Mouse (Mus musculus) frontal cortex, postnatal 14 days (tissue): ENCODE results near the gene Mlf1.

Experiments
- DNase-seq, 2 experiments: peaks; one replicate each; pipeline ENCODE4 v3.0.0; 2022; ENCODE audit warnings: low spot score in 2 of 2

Gene Mlf1

DNA sequence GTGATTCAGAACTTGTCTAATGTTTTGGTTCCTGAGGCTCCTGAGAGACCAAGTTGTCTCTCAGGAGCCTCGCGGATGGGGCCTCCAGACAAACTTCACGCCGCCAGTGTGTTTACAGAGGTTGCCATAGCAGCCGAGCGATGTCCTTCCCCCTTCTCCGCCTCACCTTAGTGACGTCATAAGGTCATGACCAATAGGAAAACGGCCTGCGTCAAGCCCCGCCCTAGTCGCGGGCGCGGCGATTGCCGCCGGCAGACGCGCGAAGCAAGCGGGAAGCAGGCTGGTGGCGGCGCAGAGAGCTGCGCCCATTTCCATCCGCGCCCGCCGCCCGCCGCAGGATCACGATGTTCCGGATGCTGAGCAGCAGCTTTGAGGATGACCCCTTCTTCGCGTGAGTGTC, at the start of gene Mlf1:
Gene Mlf1, plus strand, starts transcription at position 226 of the 400 bp plus-strand sequence.
- DNase-seq = peak; percentile 86 to 91

DNA sequence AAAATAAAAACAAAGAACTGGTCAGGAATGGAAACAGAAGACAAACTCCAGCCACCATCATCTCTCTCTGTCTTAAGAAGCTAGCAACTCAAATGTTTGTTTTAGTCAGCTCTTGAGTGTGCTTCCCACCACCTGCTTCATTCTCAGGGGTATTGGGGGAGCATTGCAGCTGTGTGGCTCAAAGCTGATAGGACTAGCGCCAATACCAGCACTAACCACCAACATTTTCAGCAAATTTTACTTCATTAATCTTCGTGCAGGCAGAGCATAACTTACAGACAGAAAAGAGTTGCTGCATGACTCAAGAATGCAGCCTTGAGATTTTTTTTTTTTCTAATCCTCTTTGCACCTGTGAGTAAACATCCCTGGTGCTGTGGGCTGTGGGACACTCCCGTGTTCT, 34.3 kb upstream of the Mlf1 start:
- DNase-seq = no peak

DNA sequence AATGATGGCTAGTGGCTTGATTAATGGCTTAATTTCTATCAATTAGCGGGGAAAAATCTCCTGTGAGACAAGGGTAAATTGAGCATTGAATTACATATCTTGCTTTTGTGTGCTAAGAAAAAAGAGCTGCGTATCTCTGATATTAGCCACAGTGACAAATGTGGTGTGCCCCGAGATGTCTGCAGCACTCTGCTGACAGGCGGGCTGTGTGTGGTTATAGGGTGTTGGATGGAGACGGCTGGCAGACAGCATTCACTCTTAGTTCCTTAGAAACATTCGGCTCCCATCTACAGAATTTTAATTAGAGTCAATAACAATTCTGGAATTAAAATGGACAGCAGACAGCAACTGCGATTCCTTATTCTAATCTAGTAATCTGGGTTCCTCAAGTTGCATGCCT, 33.0 kb upstream of the Mlf1 start:
- DNase-seq = no peak

DNA sequence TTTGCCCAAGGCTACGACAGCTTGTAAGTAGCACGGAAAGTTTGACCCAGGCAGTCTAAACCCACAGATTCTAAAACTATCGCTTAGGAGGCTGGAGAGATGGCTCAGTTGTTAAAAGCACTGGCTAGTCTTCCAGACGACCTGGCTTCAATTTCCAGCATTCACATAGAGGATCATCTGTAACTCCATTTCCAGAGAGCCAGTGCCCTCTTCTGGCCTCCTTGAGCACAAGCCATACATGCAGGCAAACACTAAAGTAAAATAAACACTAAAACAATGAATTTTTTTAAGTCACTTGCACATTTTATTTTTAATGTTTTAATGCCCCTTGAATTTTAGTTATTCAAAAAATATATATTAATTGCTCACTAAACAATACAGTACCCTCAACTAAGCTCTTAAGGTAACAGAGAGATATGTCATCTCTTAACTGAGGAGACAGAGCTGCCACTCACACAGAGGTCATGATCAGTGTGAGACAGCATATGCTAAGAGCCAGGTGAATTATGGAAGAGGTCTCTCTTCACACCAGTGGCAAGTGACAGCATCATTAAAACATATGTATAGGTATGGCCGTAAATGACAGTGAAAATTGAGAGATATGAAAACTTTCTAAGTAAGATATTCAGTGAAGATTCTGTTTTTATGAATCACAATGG, 30.8 kb upstream of the Mlf1 start:
- no peak for DNase-seq

DNA sequence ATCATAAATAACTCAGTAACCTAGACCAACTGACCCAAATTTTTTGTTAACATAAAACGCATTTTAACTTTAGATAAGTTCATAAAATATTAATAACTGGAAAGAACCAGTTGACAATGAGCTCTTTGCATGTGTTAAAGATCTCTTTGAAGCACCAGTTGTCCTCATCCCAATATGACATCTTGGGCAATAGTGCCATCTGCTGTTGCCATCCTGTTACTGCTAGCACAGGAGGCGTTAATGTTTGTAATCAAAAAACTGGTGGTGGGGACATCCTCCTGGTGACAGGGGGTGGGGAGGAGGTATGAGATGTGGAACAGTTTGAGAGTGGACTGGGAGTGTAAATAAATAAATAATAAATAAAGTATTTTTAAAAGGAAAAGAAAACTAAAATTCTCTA, 29.3 kb upstream of the Mlf1 start:
- DNase-seq = peak; percentile 24 to 58

DNA sequence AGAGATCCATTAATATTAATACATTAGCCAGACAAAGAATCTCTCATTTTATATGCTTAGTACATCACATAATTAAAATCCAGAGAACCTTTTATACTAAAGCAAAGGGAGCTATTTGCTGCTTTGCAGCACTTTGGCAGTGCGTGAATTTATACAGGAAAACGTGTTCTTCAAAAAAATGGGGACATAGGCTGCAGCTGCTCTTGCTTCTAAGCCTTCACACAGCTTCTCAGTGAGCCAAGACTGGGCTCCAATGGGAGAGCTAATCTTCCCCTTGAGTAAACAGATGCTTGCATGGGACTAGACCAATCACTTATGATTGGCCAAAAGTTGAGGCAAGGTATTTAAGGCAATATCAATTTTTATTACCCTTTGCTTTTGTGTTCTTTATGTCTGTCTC, 27.2 kb upstream of the Mlf1 start:
- DNase-seq = no peak

DNA sequence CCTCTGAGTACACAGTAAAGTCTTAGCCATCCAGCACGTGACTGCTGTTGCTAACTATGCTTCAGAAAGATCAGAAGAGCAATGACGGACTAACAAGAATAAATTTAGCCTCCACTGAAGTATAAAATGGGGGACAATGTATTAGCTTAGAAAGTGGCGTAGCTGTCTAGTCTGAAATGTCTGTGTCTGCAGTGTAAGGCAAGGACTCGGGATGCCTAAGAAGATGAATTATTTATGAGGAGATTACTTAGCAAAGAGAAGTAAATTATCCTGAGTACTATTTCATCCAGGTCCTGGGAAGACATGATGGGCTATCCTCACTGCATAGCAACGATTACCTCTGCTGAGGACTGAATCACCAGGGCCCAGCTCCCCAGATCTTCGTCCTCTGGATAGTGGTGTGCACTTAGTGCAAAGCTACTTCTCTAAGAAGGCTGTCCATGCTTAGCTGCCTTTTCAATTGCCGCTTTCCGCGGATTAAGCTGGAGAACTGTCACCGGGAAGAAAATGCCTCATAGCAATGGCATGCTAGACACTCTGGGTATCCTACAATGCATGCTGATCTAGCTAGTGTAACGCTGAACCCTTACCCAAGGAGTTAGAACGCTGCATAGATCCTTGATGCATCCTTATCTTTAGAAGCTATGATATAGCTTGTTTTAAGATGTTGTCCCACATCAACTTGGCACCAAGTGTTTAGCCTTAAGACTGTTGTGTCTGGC, 22.3 kb upstream of the Mlf1 start:
- DNase-seq = no peak

DNA sequence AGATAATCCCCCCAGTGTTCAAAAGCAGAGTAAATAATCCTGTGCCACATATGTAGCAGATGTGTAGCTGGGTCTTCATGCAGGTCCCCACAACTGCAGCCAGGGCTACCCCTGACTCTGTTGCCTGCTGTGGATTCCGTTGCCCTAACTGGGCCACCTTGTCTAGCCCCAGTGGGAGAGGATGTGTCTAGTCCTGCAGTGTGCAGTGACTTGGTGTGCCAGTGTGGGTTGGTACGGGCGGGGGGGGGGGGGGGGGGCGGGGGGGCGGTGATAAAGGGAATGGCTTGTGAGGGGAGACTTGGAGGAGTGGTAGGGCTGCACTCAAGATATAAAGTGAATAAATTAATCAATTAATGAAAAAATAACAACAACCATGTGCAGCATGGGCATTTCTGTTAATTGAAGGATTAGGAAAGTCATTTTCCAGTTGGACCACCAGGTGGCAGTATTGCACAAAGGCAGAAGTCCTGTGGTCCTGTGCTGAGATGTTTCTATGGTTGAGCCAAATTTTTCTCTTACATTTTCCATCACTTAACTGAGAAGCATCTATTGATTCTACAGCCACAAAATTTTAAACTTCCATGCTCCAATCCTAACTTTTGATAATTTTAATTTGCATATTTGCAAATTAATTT, 21.7 kb upstream of the Mlf1 start:
- DNase-seq = peak in 1 of 2 experiments; percentile 38

DNA sequence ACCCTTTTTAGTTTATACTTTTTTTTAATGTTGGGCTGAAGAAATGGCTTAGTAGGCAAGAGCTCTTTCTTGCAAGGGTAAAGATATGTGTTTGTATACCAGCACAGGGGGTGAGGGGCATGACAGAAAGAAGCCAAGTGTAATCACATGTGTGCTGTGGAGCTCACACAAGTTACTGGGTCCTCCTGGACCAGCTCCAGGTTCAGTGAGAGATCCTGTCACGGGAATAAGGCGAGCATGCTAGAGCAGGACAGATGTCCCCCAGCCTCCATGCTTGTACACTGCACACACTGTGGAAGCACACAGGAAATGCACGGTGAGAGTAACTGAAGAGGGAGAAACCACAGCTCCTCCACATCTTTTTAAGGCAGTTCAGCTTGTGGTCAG, 21.1 kb upstream of the Mlf1 start:
- no peak for DNase-seq

DNA sequence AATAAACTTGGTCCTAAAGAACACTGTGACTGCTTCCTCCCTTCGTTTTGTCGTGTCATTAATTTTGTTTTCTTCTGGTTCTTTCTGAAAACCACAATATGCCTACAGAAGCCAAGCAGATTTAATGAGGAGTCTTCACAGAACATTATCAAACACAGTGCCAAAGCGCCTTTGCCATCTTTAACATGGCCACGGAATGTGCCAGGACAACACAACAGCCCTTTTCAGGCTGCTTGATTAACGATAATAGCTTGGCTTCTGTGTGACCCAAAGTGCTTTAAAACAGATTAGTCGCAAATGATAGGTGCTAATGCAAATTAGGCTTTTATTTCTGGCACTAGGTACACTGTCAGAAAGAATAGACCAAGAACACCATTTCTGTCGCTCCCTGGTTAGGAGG, 15.5 kb upstream of the Mlf1 start:
- no peak for DNase-seq

DNA sequence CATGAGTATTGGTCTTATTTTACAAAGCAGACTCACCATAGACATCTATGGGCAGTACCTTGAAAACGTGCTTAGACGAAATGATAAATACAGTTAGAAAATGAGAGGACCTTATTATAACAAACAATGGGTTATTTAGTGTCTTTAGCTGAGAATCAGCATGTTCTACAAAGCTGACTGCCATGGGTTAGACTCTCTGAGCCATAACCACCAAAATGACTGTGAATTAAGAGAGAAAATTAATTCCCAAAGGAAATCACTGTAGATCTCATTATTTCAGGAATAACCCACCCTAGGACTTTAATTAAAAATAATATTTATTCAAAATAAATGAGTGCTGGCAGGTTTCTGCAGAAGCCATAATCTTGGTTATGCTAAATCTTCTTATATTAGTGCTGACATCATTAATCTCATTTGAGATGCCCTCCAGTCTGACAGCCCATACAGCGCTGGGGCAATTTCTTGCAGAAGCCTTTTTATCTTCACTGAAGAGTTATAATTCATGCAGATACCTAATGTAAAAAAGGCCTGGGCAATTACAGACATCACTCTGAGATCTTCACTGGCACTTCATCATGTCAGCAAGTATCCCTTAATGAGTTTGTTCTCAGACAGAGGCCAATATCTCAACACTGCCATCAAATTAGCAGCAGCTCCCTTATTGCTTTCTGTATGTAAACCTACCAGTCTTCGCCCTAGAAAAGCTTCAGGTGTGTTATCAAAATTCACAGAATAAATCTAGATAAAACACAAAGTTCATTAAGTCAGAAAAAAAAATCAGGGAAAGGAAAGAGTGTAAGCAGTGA, 7.6 kb upstream of the Mlf1 start:
- no peak for DNase-seq

DNA sequence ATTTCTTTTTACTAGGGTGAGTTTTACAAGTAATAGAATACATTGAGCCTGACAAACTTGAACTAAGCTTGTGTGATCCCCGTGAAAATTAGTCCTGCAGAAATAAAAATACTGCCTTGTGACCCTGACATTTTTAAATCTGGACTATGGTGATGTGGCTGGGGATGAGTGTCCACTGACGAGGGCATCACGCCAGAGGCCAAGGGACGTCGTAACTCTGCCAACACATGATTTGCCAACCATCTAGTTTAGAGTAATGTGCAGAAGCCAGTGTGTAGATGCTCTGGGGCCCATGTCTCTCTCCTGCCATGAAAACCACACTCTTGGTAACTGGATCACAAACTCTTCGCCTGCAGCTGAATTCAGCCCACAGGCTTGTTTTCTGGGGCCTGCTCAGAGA, 6.4 kb upstream of the Mlf1 start:
- DNase-seq = no peak

DNA sequence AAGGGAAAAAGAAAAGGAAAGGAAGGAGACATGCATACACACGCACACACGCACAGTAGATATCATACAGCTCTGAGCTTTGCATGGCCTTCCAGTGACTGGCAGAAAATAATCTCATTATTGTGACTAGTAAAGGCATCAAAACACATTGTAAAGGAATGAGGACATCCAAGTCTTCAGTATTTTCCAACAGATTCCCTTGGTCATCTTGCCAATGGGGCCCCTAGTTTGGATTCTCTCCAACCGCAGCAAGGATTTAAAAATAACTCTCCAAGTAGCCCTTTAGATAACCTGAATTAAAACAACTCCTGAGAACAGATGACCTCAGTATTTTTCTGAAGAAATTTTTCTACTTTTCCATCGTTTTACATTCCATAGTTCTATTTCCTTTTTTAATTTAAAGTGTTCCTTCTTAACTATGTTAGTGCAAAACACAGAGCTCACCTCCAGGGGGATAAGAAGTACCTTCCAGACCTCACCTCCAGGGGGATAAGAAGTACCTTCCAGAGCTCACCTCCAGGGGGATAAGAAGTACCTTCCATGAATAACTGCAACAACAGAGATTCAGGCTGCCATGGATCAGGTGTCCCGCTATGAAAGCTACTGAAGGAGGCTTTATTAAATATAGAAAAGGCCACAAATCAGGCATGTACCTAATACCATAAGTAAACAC, 4.4 kb upstream of the Mlf1 start:
- DNase-seq = no peak

DNA sequence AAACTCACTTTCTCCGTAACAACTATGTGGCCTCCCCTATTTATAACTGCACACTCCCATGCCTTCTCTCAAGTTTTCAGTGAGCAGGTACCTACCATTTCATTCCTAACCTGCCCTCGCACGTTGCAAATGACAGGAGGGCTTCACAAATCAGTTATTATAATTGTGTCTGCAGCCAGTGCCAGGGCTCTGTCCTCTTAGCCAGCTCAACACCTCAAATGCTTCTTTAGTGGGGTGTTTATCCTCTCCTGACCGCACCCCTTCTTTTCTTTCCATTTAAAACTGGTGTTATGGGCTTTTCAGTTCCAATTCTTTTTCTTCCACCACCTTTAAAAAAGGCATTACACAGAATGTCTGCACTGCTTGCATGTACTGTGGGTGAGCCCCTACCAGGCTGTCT, 1.7 kb upstream of the Mlf1 start:
- DNase-seq = no peak

DNA sequence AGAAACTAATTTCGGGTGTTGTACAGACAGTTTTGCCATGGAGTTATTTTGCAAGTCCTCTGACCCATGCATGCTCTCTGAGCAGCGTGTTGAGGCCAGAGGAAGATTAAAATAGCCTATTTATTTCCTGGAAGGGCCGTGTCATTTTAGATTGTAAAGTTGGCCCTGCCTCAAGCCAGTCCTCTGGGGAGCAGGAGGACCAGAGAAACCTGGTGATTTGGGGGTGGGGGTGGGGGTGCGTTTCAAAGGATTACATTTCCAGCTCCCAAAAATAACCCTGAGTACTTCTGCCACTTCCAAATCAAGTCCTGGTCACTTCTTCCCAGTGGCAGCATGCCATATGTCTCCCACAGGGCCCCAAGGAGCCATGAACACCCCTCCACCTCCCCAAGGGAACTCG, 1.1 kb upstream of the Mlf1 start:
- no peak for DNase-seq

DNA sequence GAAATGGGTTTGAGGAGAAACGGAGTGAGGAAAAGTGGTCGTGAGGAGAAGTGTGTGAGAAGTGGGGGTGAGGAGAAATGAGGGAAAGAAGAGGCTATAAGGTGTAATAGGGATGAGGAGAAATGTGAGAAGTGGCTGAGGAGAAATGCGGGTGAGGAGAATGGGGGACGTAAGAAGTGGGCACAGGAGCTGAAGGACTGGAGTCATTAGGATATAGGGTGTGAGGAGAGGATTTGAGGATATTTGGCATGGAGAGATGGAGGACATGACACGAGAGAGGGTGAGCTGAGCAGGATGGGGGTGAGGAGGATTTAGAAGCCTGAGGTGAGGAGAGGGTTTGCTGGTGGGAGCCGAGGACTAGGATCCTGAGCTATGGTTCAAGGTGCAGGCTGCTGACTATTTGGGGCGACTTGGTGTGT, 472 bp downstream of the Mlf1 start:
- DNase-seq = no peak

DNA sequence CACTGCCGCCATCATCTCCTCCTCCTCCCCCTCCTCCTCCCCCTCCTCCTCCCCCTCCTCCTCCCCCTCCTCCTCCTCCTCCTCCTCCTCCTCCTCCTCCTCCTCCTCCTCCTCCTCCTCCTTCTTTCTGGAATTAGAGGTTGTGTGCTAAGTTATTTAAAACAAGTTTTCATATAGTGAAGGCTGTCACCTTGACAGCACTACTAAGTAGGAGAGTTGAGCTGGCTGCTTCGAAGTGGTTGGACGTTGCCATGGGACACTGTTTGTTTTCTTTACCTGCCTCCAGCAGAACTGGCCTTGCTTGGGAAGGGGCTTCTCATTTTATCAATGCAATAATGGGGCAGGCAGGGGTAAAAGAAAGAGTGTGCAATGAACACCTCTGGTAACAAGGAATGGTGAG, 1.2 kb downstream of the Mlf1 start, which contains the start of gene Gm17402:
Gene Gm17402, minus strand, starts transcription at position 101 of the 400 bp plus-strand sequence.
- DNase-seq = no peak

DNA sequence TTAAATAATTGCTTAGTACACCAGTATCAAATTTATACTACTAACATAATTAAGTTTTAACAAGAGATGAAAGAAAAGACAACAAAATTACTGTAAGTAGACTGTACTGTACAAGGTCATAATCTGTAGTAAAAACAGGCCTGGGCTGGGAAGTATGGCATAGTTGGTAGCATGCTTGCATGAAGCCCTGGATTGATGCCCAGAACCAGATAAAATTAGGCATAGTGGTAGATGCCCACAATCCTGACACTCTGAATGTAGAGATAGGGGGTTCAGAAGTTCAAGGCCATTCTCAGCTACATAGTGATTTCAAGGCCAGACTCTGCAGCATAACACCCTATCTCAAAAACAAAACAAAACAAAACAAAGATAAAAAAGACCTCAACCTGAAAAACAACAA, 4.3 kb downstream of the Mlf1 start:
- no peak for DNase-seq

DNA sequence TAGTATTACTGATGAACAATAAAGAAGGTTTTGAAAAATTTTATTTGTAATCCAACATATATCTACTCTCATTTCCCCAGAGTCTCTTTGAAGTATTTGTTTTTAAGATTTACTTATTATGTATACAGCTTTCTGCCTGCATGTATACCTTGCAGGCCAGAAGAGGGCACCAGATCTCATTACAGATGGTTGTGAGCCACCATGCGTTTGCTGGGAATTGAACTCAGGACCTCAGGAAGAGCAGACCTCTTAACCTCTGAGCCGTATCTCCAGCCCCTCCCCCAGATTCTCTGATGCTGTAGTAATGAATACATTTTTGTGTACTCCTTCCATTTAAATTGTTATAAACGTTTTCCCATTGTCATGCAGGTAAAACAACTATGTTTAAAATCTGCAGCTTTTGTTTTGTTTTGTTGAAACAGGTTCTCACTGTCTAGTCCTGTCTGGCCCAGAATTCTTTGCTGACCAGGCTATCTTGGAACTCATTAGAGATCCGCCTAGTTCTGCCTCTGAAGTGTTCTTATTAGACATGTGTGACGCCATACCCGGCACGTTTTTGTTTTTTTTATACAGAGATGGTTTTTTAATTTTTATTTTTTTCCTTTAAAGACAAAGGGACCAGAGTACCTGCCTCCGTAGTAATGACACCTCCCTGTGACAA, 55.6 kb downstream of the Mlf1 start:
- no peak for DNase-seq

DNA sequence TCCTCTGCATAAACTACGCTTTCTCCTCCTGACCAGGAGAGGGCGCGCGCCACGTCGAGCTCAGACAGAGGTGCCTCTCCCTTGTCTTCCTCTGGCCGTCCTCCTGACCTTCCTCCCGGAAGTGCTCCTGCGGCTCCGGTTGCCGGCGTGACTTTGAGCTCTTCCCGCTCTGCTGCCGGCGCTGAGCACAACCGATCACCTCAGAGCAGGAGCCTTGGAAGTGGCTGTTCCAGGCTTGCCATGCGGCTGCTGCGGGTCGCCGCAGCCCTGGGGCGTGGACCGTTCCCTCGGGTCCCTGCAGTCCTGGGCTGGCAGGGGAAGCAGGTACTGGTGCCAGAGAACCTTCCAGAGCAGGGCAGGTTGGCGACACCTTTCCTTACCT, 56.1 kb downstream of the Mlf1 start, which contains the start of gene Gfm1:
Gene Gfm1, plus strand, starts transcription at position 98 of the 382 bp plus-strand sequence.
- peak; percentile 77 to 83 for DNase-seq

DNA sequence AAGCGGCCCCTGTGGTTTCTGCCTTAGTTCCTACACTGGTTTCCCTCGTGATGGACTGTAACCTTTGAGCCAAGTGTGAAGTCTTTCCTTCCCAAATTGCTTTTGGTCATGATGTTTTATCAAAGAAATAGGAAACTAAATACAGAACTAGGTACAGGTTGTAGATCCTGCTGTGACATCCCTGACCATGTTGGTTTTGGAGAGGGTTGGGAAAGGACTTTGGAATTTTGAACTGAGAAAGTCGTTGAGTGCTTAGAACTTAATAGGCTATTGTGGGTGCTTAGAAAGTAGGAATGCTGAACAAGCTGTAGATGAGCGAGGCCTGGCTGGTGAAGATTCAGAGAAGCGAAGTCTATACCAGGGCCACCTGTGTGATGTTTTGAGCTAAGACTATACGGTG, 60.1 kb downstream of the Mlf1 start:
- DNase-seq = no peak
